Mouse (Mus musculus) erythroblast, embryonic 14.5 days (primary cell): ENCODE measurements around the gene Tax1bp1.

Source experiments
- GATA1 ChIP-seq: IDR thresholded peaks from 2 replicates; pipeline ENCODE4 v1.6.1; 2012; ENCODE audit warnings: low read length, inconsistent platforms, mixed read lengths
- TAL1 ChIP-seq: IDR thresholded peaks from 3 replicates; pipeline ENCODE4 v1.6.1; 2012; ENCODE audit warnings: low read length, inconsistent platforms, mixed read lengths

- TF ChIP-seq GATA1 = no peak
- no peak for TF ChIP-seq TAL1
Observed at GRCm38 (mm10) chr6:52692451-52693063, 21.0 kb upstream of the Tax1bp1 start.
